Mouse (Mus musculus): Measurements from ENCODE around the gene Grk2. TPM values are rescaled to one million over a fixed set of nuclear protein-coding genes. Genes with fewer than 3 reads are reported as not detected.
"Not testable (repeated sequence)": the region's sequence is repeated elsewhere in the genome, so short reads cannot be mapped to it uniquely, and the experiment has no call there.

Gene Grk2
- total RNA-seq, 2 experiments from 2014 or later = 146 to 154 TPM

- intact Hi-C loops (cut with DNase I) = no loop called here
- no peak for DNase-seq (ENCODE audit: extremely low spot score in 1 of 2, low spot score in 2 of 2)
Measured at GRCm38 (mm10) chr19:4290749-4291148, 15.3 kb downstream of the Grk2 start.

- DNase-seq (ENCODE audit: extremely low spot score in 1 of 2, low spot score in 2 of 2) = no peak
- intact Hi-C loops (cut with DNase I) = no loop called here
Measured at GRCm38 (mm10) chr19:4283653-4284052, 22.4 kb downstream of the Grk2 start.

DNA sequence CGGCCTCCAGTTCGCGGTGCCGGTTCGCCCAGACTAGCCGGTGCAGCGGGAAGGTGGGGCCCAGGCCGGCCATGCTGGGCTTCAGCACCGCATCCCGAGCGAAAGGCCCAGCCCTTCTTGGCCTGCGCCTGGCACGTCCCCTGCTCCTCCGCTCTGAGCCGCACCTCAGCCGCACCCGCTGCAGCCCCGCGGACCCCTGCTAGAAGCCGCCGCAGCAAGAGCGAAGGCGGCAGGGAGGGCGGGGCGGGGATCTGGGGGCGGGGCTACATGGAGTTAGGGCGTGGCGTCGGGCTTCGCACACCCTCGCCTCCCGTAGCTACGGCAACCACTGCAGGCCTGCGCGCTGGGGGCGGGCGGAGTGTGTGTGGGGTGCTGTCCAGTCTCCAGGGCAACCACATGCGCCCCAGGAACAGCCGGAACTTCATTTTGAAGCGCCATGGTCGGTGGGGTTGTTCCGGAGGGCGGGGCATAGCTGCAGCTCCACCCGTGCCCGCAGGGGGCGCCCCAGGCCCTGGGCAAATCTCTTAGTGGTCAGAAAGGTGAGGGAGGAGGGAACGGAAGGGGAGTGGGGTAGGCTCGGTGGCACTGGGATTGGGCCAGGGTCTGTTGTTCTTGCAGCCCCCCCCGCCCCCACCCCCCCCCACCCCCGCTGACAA is 23.0 kb downstream of the Grk2 start, which contains the start of gene Ankrd13d:
Gene Ankrd13d (minus strand): TSS at position 240 of the 656 bp plus-strand sequence.
- intact Hi-C loops (cut with DNase I) = no loop called here
- peak; percentile 92 to 96 for DNase-seq (ENCODE audit: extremely low spot score in 1 of 2, low spot score in 2 of 2)

GRCm38 (mm10) chr19:4280425-4280824 is 25.6 kb downstream of the Grk2 start:
- DNase-seq (ENCODE audit: extremely low spot score in 1 of 2, low spot score in 2 of 2) = no peak
- intact Hi-C loops (cut with DNase I) = no loop called here

GRCm38 (mm10) chr19:4279487-4279886 is 26.5 kb downstream of the Grk2 start:
- intact Hi-C loops (cut with DNase I) = no loop called here
- no peak for DNase-seq (ENCODE audit: extremely low spot score in 1 of 2, low spot score in 2 of 2)

GRCm38 (mm10) chr19:4270972-4271371 is 35.0 kb downstream of the Grk2 start:
- no peak for DNase-seq (ENCODE audit: extremely low spot score in 1 of 2, low spot score in 2 of 2)
- intact Hi-C loops (cut with DNase I) = no loop called here

DNA sequence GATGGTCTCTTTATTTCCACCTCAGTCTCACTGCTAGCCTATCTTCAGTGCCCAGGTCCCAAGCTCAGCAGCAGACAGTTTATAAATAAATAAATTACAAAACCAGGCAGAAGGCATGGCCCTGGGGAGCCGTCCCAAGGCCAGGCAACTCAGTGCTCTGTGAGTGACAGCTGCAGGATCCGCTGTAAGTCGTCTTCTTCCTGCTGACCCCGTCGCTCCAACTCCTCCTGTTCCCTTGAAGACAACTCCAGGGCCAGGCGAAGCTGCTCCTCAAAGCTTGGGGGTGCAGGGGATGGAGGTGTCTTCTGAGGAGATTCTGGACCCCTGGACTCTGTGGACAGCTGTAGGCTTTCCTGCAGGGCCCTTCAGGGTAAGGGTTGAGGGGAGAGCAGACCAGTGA is 35.8 kb downstream of the Grk2 start:
- intact Hi-C loops (cut with DNase I) = no loop called here
- no peak for DNase-seq (ENCODE audit: extremely low spot score in 1 of 2, low spot score in 2 of 2)

GRCm38 (mm10) chr19:4268566-4269361 is 37.3 kb downstream of the Grk2 start, which contains the start of gene Ssh3:
Ssh3 (minus strand) TSS chr19:4269180.
- intact Hi-C loops (cut with DNase I) = no loop called here
- peak in 1 of 2 experiments; percentile 70 for DNase-seq (ENCODE audit: extremely low spot score in 1 of 2, low spot score in 2 of 2)

- intact Hi-C loops (cut with DNase I) = no loop called here
- DNase-seq (ENCODE audit: extremely low spot score in 1 of 2, low spot score in 2 of 2) = no peak
Measured at GRCm38 (mm10) chr19:4265956-4266355, 40.1 kb downstream of the Grk2 start.

GRCm38 (mm10) chr19:4264171-4264780 is 41.7 kb downstream of the Grk2 start:
- intact Hi-C loops (cut with DNase I) = no loop called here
- no peak for DNase-seq (ENCODE audit: extremely low spot score in 1 of 2, low spot score in 2 of 2)

DNA sequence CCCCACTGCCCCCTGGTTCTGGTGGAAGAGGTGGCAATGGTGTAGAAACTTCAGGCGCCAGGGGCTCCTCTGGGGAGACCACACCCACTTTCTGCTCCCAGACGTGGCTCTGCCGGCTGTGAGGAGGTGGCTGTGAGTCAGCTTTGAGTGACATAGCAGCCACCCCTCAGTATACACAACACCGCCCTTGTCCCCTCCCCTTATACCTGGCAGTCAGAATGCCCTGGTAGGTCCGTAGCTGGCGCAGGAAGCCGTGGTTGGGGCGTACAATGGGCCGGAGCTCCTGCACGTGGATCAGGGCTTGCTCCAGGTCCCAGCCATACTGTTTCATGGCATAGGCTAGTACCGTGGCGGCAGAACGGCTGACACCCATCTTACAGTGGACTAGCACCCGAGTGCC is 42.3 kb downstream of the Grk2 start:
- DNase-seq (ENCODE audit: extremely low spot score in 1 of 2, low spot score in 2 of 2) = no peak
- intact Hi-C loops (cut with DNase I) = no loop called here

DNA sequence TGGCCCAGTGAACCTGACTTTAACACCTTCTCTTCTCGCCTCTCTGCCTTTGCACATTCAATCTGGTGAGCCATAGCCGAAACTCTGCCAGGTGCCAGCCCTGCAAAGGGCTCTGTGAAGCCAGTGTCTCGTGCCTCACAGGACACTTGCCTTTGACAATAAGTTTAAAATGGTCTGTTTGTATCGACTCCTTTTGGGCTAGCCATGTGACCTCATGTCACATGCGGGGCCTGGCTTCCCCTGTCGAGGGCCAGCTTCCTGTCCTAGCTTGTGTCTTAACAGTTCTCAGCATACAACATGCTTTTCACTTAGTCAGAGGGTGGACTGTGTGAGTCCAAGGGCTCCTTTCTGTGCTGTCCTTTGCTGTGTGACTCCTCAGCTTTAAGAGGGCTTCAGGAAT is 43.3 kb downstream of the Grk2 start:
- intact Hi-C loops (cut with DNase I) = no loop called here
- DNase-seq (ENCODE audit: extremely low spot score in 1 of 2, low spot score in 2 of 2) = no peak

DNA sequence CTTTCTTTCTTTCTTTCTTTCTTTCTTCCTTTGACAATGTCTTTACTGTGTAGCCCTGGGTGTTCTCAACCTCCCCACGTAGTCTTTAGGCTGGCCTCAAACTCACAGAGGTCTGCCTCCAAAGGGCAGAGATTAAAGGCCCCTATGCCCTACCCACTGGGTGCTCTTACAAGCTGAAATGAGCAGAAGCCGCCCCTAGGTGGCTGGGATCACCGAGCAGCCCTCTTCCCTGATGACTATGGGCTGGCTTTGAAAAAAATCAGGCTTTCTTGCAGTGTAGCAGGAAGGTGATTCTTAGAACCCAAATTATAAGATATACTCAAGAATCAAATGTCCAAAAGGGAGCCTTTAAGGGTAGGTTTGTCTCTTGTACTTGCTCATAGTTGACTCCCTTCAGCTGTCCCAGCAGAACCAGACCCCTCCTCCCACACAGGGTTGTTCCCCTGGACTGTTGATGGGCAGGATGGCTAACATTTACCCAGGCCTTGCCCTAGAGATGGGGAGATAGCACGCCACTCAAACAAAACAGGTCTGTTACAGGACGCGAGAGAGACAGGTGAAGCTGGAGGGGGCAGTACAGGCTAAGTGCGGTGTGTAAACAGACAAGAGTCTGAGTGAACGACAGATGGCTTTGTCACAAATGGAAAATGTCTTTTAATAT is 44.9 kb downstream of the Grk2 start:
- intact Hi-C loops (cut with DNase I) = no loop called here

GRCm38 (mm10) chr19:4257897-4258252 is 48.1 kb downstream of the Grk2 start:
- no peak for DNase-seq (ENCODE audit: extremely low spot score in 1 of 2, low spot score in 2 of 2)
- intact Hi-C loops (cut with DNase I) = loop anchor here (2.0 to 10.0 kb wide), 2 partner anchors 49 to 187 kb away; partner anchors contain the start of gene Grk2

More for the DNA sequence above, 44.9 kb downstream of the Grk2 start:
- DNase-seq (ENCODE audit: extremely low spot score in 1 of 2, low spot score in 2 of 2) = no peak

- intact Hi-C loops (cut with DNase I) = loop anchor here (2.0 to 10.0 kb wide), 2 partner anchors 49 to 187 kb away; partner anchors contain the start of gene Grk2
- peak; percentile 92 to 93 for DNase-seq (ENCODE audit: extremely low spot score in 1 of 2, low spot score in 2 of 2)
Measured at GRCm38 (mm10) chr19:4257216-4257896, 48.7 kb downstream of the Grk2 start.

GRCm38 (mm10) chr19:4255583-4256162 is 50.3 kb downstream of the Grk2 start:
- no peak for DNase-seq (ENCODE audit: extremely low spot score in 1 of 2, low spot score in 2 of 2)
- intact Hi-C loops (cut with DNase I) = loop anchor here (2.0 to 10.0 kb wide), 2 partner anchors 51 to 189 kb away; partner anchors contain the start of gene Grk2

- no peak for DNase-seq (ENCODE audit: extremely low spot score in 1 of 2, low spot score in 2 of 2)
- intact Hi-C loops (cut with DNase I) = loop anchor here (10.0 kb wide), 1 partner anchor 191 kb away; no protein-coding TSS in a partner anchor
Measured at GRCm38 (mm10) chr19:4254230-4254629, 51.8 kb downstream of the Grk2 start.

DNA sequence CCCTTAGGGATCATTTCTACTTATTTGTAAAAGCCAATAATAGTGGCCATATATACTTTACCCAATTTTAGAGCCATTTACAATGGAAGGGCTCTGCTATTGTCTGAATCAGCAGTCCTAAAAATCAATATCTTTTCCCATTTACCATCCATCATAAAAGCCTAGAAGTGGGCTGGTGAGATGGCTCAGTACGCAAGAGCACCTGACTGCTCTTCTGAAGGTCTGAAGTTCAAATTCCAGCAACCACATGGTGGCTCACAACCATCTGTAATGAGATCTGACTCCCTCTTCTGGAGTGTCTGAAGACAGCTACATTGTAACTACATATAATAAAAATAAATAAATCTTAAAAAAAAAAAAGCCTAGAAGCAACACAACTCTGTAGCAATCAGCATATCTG is 57.3 kb downstream of the Grk2 start:
- intact Hi-C loops (cut with DNase I); DNase-seq (ENCODE audit: extremely low spot score in 1 of 2, low spot score in 2 of 2): not testable (repeated sequence)
